Mouse (Mus musculus) cerebellum, postnatal 36 days (tissue): ENCODE data around the gene Tm9sf1.

Experiments used
- DNase-seq, 2 experiments: peaks; one replicate each; pipeline ENCODE4 v3.0.0; 2021 to 2022; ENCODE audit warnings: mixed read lengths in 2 of 2

Gene Tm9sf1

DNA sequence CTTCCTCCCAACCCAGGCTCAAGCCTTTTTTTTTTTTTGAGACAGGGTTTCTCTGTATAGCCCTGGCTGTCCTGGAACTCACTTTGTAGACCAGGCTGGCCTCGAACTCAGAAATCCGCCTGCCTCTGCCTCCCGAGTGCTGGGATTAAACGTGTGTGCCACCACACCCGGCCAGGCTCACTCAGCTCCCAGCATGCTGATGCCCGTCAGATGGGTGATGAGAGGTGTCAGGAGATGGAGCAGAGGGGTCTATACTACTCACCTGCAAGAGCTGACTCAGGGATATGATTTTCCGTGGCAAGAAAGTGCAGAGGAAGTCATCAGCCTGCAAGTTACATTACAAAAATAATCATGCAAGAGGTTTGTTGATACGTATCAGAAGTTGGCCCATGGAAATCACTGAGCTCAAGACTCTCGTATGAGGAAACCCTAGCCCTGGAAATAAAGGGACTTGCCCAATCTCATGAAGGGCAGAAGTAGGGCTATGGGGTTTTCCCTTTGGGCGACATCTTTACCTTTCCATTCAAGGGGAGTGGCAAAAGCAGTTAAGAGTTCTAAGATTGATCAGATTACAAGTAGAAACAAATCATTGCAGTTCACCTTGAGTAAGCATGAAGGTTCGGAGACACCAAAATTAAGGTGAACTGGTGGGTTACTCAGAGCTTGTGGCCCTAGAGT lies 53.7 kb downstream of the Tm9sf1 start:
- DNase-seq: no peak

- DNase-seq: no peak
Measured at GRCm38 (mm10) chr14:55589271-55589670, 54.3 kb downstream of the Tm9sf1 start.

DNA sequence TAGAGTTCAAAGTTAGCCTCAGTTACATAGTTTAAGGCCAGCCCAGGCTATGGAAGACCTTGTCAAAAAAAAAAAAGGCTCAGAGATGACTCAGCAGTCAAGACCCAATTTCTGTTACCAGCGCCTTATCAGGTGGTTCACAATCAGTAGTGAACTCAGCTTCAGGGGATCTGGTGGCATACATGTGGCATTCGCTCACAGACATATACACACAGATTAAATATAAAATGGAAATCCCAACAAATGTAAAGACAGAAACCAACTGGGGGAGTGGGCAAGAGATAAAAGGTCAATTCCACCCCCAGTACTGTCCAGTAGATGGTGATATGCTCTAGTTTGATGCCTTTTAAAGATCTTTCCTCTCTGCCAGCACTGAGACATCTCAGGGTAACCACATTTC lies 57.5 kb downstream of the Tm9sf1 start:
- DNase-seq: no peak
